Mouse (Mus musculus) midbrain, embryonic 16.5 days (tissue): Measurements from ENCODE around the gene Ttc6. TPM values are rescaled to one million over a fixed set of nuclear protein-coding genes. Genes with fewer than 3 reads are reported as not detected.

Experiments
- ATAC-seq: fragments of 200-750 bp; cut with Nextera tagmentation; 2 replicates; pipeline ENCODE4 v1.8.0; 2017; ENCODE audit warnings: moderate TSS enrichment
- H3K27ac ChIP-seq: fragments of 300-500 bp; sonication (generic); 2 replicates; pipeline ENCODE4 v1.5.1; 2014; ENCODE audit warnings: mild to moderate bottlenecking, low read length, mixed read lengths
- H3K27me3 ChIP-seq: fragments of 300-500 bp; sonication (generic); 2 replicates; pipeline ENCODE4 v1.6.1; 2014; ENCODE audit warnings: low read depth, low read length, mixed read lengths; ENCODE audit not compliant: control insufficient read depth, insufficient read depth
- H3K36me3 ChIP-seq: fragments of 300-500 bp; sonication (generic); 2 replicates; pipeline ENCODE4 v1.6.1; 2014; ENCODE audit warnings: mild to moderate bottlenecking, low read length, moderate library complexity, mixed read lengths; ENCODE audit not compliant: control insufficient read depth, insufficient read depth
- H3K4me1 ChIP-seq: fragments of 300-500 bp; sonication (generic); 2 replicates; pipeline ENCODE4 v1.6.1; 2014; ENCODE audit warnings: mild to moderate bottlenecking, low read length, mixed read lengths; ENCODE audit not compliant: control insufficient read depth, insufficient read depth
- H3K4me2 ChIP-seq: fragments of 300-500 bp; sonication (generic); 2 replicates; pipeline ENCODE4 v1.6.1; 2014; ENCODE audit warnings: mild to moderate bottlenecking, low read length, mixed read lengths
- H3K4me3 ChIP-seq: fragments of 300-500 bp; sonication (generic); 2 replicates; pipeline ENCODE4 v1.5.1; 2014; ENCODE audit warnings: low read depth, mild to moderate bottlenecking, low read length, moderate library complexity, mixed read lengths
- H3K9ac ChIP-seq: fragments of 300-500 bp; sonication (generic); 2 replicates; pipeline ENCODE4 v1.6.1; 2014; ENCODE audit warnings: low read depth, low read length, mixed read lengths
- H3K9me3 ChIP-seq: fragments of 300-500 bp; sonication (generic); replicated peaks from 2 replicates; pipeline ENCODE4 v1.6.1; 2014; ENCODE audit warnings: mild to moderate bottlenecking, low read length, mixed read lengths; ENCODE audit not compliant: control insufficient read depth, poor library complexity, severe bottlenecking
- WGBS: fragments of 180-500 bp; shearing (Covaris S2); extraction: QIAGEN DNeasy Blood & Tissue Kit; methylation state at CpG from one replicate; pipeline ENCODE4 v1.1.7; 2014; 5-methylcytosine and 5-hydroxymethylcytosine counted together
- polyA plus RNA-seq: library from polyadenylated mRNA; unstranded; fragments of >200 nt; fragmentation: Nextera tagmentation; extraction: Ambion mirVana; gene quantifications from 2 replicates; pipeline ENCODE4 v1.2.1, GENCODE M21; 2015

Gene Ttc6
- polyA plus RNA-seq, 1 experiment from 2014 or later, result 1.3 TPM

GRCm38 (mm10) chr12:57543627-57543991 lies 20.3 kb upstream of the Ttc6 start:
- Histone ChIP-seq H3K27me3 (peaks cover 57% of the 10 kb centered on the region), H3K27ac (no peak overlapping the region), H3K9ac (no peak overlapping the region), H3K9me3 (no peaks in the 10 kb centered on the region), H3K4me3 (no peak overlapping the region; the same call in 1 of the 2 replicates), H3K36me3 (no peaks in the 10 kb centered on the region), H3K4me2 (no peak overlapping the region), H3K4me1 (peaks cover 6% of the 10 kb centered on the region; the same call in 1 of the 2 replicates)
- 2% methylated on average over 10 of the region's 10 CpGs for WGBS
- no peak for ATAC-seq

DNA sequence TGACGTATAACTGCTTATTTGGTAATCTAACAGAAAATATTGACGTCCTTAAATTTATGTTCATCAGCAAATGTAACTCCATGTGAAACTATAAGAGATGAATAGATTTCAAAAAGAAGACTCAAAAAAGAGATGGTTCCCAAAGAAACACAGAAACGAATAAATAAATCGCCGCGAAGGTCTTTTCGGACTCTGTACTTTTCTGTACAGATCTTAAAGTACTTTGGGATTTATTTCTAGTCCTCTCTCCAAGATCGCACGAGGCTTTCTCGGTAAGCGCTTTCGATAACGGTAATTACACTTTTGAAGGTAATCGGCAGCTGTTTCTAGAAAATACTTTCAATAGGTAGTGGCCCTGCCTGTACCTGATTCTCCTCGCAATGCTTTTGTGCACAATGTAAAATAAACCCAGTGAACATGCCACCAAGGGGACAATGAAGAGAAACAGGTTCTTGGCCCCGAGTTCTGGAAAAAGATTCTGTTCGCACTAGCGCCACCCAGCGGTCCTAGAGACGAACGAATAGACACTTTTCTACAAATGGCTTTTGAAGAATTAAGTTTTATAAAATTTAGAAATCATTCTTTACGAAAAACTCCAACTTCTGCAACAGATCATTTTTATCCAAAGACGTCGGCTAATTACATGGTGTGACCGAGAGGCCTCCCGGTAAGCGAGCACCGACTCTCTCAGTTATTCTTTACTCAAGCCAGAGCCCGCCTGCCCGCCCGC lies 19.1 kb upstream of the Ttc6 start:
- Histone ChIP-seq H3K9ac (no peak overlapping the region), H3K4me2 (peak overlapping the region; percentile 66), H3K9me3 (no peaks in the 10 kb centered on the region), H3K27ac (0 out of 2 replicates have a peak overlapping the region, but pooled peaks have one; percentile 28), H3K36me3 (no peaks in the 10 kb centered on the region), H3K4me3 (peak overlapping the region; percentile 45), H3K4me1 (peaks cover 5% of the 10 kb centered on the region; the same call in 1 of the 2 replicates), H3K27me3 (peaks cover 66% of the 10 kb centered on the region)
- WGBS, result 1% methylated on average over 31 of the region's 31 CpGs
- ATAC-seq, result peak; percentile 36; the same call in 1 of the 2 replicates

- peak overlapping the region; percentile 34 for H3K9ac ChIP-seq
- H3K4me2 ChIP-seq, result peak overlapping the region; percentile 66
- peaks cover 74% of the 10 kb centered on the region for H3K27me3 ChIP-seq
- H3K27ac ChIP-seq, result peak overlapping the region; percentile 28
- WGBS, result 0% methylated on average over 85 of the region's 106 CpGs
- H3K9me3 ChIP-seq, result no peaks in the 10 kb centered on the region
- no peaks in the 10 kb centered on the region for H3K36me3 ChIP-seq
- H3K4me1 ChIP-seq, result peaks cover 5% of the 10 kb centered on the region; the same call in 1 of the 2 replicates
- peak overlapping the region; percentile 45 for H3K4me3 ChIP-seq
- ATAC-seq, result peak; percentile 67
Measured at GRCm38 (mm10) chr12:57545371-57546241, 18.3 kb upstream of the Ttc6 start.

GRCm38 (mm10) chr12:57546415-57547201 lies 17.3 kb upstream of the Ttc6 start, which contains the start of gene Foxa1:
TSS of gene Foxa1 (minus strand) at chr12:57546916.
- no peaks in the 10 kb centered on the region for H3K36me3 ChIP-seq
- peak within 1 kb of the TSS; percentile 66 for H3K4me2 ChIP-seq
- under 1% methylated on average over 32 of the region's 32 CpGs for WGBS
- no peak for ATAC-seq
- peak within 1 kb of the TSS; percentile 34; the same call in 1 of the 2 replicates for H3K9ac ChIP-seq
- peaks cover 5% of the 10 kb centered on the region; the same call in 1 of the 2 replicates for H3K4me1 ChIP-seq
- peak within 1 kb of the TSS; percentile 11; the same call in 1 of the 2 replicates for H3K27ac ChIP-seq
- peak within 1 kb of the TSS; percentile 45 for H3K4me3 ChIP-seq
- peaks cover 73% of the 10 kb centered on the region for H3K27me3 ChIP-seq
- no peaks in the 10 kb centered on the region for H3K9me3 ChIP-seq

GRCm38 (mm10) chr12:57547890-57548289 lies 16.0 kb upstream of the Ttc6 start:
- no peak overlapping the region for H3K4me3 ChIP-seq
- WGBS, result 3% methylated on average over 9 of the region's 9 CpGs
- H3K9me3 ChIP-seq, result no peaks in the 10 kb centered on the region
- no peak overlapping the region for H3K9ac ChIP-seq
- no peaks in the 10 kb centered on the region for H3K36me3 ChIP-seq
- peaks cover 75% of the 10 kb centered on the region for H3K27me3 ChIP-seq
- no peak overlapping the region for H3K4me2 ChIP-seq
- no peak for ATAC-seq
- H3K27ac ChIP-seq, result no peak overlapping the region
- H3K4me1 ChIP-seq, result peaks cover 5% of the 10 kb centered on the region; the same call in 1 of the 2 replicates

DNA sequence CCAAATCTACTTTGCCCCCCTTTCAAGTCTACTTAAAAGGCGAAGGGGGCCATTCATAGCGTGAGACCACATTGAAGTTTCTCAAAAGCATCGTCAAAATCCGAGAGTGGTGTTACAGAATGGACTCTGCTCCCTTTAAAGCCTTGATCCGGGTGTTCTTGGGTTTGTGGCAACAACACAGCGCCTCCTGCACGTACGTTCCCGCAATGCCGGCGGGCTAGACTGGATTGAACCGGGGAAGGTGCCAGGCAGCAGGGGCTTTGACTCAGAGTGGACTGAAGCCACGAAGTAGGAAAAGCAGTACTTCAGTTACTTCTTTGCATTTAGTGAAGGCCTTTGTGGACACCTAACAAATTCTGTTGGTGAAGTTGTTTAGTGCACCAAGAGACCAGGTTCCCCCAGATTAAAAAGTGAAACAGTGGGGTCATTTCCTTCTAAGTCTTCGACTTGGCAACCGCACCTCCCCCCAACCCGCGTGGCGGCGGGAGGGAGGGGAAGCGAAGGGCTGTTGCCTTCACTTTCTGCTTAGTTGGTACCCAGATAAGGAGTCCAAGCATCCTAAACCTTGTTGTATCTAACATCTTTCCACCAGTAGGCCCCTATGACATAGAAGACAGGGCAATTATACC lies 15.4 kb upstream of the Ttc6 start:
- no peak overlapping the region for H3K4me2 ChIP-seq
- no peak overlapping the region for H3K9ac ChIP-seq
- H3K27ac ChIP-seq, result no peak overlapping the region
- H3K4me3 ChIP-seq, result no peak overlapping the region
- H3K36me3 ChIP-seq, result no peaks in the 10 kb centered on the region
- H3K27me3 ChIP-seq, result peaks cover 77% of the 10 kb centered on the region
- peaks cover 5% of the 10 kb centered on the region; the same call in 1 of the 2 replicates for H3K4me1 ChIP-seq
- no peaks in the 10 kb centered on the region for H3K9me3 ChIP-seq
- no peak for ATAC-seq
- WGBS, result 1% methylated on average over 20 of the region's 20 CpGs

- peaks cover 81% of the 10 kb centered on the region for H3K27me3 ChIP-seq
- no peak overlapping the region for H3K4me3 ChIP-seq
- no peak overlapping the region; the same call in 1 of the 2 replicates for H3K4me2 ChIP-seq
- 3% methylated on average over 25 of the region's 25 CpGs for WGBS
- ATAC-seq, result no peak
- no peak overlapping the region for H3K9ac ChIP-seq
- no peak overlapping the region for H3K27ac ChIP-seq
- peaks cover 5% of the 10 kb centered on the region; the same call in 1 of the 2 replicates for H3K4me1 ChIP-seq
- H3K9me3 ChIP-seq, result no peaks in the 10 kb centered on the region
- no peaks in the 10 kb centered on the region for H3K36me3 ChIP-seq
Measured at GRCm38 (mm10) chr12:57548981-57549666, 14.8 kb upstream of the Ttc6 start.
